Mouse (Mus musculus): ENCODE data around the gene Megf11. TPM values are rescaled to one million over a fixed set of nuclear protein-coding genes. Genes with fewer than 3 reads are reported as not detected.

The Megf11 gene
- polyA plus RNA-seq, 1 experiment from 2014 or later = 1.3 TPM

DNA sequence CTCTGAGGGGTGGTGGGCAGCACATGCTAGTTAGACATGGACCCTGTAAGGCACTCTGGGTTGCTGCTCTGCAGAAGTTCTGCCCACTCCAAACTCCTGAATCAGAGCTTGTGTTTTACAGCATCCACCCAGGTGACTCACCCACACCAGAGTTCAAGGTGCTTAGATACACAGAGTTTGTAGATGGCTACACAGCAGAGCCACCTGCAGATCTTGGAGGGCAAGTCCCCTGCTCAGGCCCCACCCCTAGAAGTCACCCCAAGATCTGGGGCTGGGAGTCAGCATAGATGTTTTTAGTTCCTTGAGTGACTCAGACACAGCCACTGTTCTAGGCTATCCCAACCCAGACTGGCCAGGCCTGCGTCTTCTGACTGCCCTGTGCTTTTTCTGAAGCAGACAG lies 217.5 kb downstream of the Megf11 start:
- no peaks in the 10 kb centered on the region for H3K27me3 ChIP-seq
- no peak for TF ChIP-seq CTCF (IDR thresholded peaks at IDR 0.05)
- in situ Hi-C loops (cut with MboI; ENCODE audit: low pct_unique_long_range_greater_than_20kb) = no loop called here
- POLR2A ChIA-PET = no interaction called here
- ATAC-seq (no peak), DNase-seq (ENCODE audit: low read depth, low spot score) (no peak)
- CTCF ChIA-PET = interaction anchor here (1.4 kb wide), 1 partner anchor 11 kb away, joined by 4 read pairs; no protein-coding TSS in a partner anchor

DNA sequence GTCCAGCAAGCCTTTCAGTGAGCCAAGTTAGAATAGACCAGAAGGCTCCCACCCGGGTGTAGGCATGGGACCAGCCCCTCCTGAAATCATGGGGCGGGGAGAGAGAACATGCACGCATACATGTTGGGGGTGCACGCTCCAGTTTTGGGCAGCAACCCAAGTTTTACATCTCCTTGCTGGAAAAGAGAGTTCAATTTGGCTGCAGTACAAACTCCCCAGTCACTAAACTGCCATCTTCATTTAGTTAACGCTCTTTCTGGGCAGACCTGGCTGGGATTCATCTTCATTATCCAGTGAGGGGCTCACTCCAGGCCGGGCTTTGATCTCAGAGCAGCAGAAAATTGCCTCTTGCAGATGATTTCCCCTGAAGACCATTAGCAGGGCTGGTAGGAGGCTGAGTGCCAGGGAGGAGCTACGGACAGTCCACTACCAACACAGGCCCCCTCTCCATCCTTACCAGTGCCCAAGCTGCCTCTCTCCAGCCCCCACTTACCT lies 218.8 kb downstream of the Megf11 start:
- H3K27me3 ChIP-seq = no peaks in the 10 kb centered on the region
- in situ Hi-C loops (cut with MboI; ENCODE audit: low pct_unique_long_range_greater_than_20kb) = no loop called here
- TF ChIP-seq CTCF (IDR thresholded peaks at IDR 0.05) = no peak
- DNase-seq (ENCODE audit: low read depth, low spot score) (no peak), ATAC-seq (no peak)
- ChIA-PET CTCF (no interaction called here), POLR2A (interaction anchor here (1.6 kb wide), 1 partner anchor 40 kb away, joined by 3 read pairs; no protein-coding TSS in a partner anchor)

DNA sequence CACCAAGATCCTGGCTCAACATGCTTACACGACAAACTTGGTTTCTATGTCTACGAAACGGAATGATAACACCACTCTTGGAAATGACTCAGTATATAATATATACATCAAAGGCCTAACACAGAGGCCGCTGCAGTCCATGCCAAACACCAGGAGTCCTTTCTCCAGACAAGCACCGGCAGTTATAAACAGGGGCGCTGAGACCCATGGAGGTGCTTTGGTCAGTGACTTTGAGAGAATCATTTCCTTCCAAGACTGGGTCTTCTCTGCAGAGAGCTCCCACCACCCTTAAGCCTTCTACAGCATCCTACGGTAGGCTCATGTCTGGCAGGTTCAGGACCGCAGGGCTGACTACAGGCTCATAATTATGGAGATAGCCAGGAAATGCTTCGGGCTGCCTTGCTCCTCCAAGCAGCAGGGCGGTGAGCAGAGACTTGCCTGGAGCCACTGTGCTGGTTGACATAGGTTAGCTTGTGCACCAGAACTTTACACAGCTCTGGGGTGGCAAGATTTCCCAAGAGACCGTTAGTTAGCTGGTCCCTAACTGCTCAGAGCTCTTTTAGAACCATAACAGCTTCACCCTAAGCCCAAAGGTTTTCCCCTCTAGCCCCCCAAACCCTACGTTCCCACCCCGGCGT lies 219.8 kb downstream of the Megf11 start:
- CTCF ChIA-PET = no interaction called here

DNA sequence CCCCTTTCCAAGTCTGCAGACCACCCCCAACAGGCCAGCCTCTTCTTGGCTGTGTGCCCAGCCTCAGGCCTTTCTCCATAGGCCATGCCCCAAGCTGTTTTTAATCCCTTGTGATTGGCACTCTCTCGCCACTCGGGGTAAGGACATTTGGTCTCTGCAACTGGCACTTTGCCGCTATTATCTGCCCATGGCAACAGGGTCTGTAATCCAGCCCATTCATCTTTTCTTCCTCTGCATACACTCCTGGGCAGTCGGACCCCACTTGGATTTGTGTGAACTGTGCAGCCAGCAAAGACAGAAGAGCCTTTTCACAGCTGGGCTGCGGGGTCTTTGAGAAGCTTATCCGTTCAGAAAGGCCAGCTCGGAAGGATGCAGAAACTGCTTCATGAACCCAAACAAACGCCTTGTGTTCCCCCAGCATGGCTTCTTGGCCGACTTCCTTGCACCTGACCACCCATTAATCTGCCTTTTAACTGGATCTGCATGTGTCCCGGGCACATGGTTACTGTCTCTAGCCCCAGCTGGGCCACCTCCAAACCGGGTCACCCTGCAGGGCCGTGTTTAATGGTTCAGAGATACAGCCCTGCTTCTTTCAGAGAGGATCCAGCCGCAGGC lies 220.4 kb downstream of the Megf11 start:
- in situ Hi-C loops (cut with MboI; ENCODE audit: low pct_unique_long_range_greater_than_20kb) = no loop called here
- ATAC-seq (no peak), DNase-seq (ENCODE audit: low read depth, low spot score) (no peak)
- no peaks in the 10 kb centered on the region for H3K27me3 ChIP-seq
- TF ChIP-seq CTCF (IDR thresholded peaks at IDR 0.05) = no peak
- ChIA-PET POLR2A (no interaction called here), CTCF (interaction anchor here (1.5 kb wide), 1 partner anchor 14 kb away, joined by 4 read pairs; no protein-coding TSS in a partner anchor)

More for the DNA sequence above, 219.8 kb downstream of the Megf11 start:
- TF ChIP-seq CTCF (IDR thresholded peaks at IDR 0.05) = no peak
- in situ Hi-C loops (cut with MboI; ENCODE audit: low pct_unique_long_range_greater_than_20kb) = no loop called here
- no peaks in the 10 kb centered on the region for H3K27me3 ChIP-seq
- no peak for ATAC-seq
- POLR2A ChIA-PET = interaction anchor here (1.6 kb wide), 1 partner anchor 39 kb away, joined by 3 read pairs; no protein-coding TSS in a partner anchor
- DNase-seq (ENCODE audit: low read depth, low spot score) = no peak

DNA sequence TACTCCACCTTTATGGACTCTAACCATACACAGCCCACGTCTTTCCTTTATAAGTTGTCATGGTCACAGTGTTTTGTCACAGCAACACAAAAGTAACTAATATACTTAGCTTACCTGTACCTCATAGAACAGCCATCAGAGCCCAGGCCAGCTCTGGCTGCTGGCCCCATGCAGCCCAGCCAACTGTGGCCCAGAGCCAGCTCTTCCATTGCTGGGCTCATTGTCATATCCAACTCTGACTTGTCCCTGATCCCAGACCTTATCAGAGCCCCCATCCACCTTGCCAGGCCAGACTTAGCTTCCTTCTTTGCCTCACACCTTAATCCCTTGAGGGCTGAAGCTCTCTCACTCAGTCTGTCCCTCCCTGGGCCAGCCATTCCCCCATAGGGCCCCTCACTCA lies 221.6 kb downstream of the Megf11 start:
- CTCF ChIA-PET = interaction anchor here (1.5 kb wide), 1 partner anchor 15 kb away, joined by 4 read pairs; no protein-coding TSS in a partner anchor
- no peak for TF ChIP-seq CTCF (IDR thresholded peaks at IDR 0.05)
- in situ Hi-C loops (cut with MboI; ENCODE audit: low pct_unique_long_range_greater_than_20kb) = no loop called here
- POLR2A ChIA-PET = no interaction called here
- no peaks in the 10 kb centered on the region for H3K27me3 ChIP-seq
- ATAC-seq (no peak), DNase-seq (ENCODE audit: low read depth, low spot score) (no peak)

DNA sequence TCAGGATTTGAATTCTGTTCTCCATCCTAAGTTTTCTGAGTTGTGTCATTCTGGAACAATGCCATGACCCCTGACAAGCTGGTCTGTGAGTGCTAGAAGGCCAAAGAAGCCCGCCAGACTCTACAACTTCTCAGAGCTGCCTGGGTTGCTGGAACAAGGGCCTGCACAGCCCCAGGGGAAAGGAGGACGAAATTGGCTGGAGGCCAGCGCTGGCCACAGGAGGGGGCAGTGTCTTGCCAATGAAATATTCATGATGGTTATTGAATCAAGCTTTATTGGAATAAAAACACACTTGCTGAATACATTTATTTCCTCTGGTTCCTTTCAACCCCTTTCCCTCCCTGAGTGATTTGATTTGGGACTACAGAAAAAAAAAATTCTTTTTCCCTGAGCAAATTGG lies 224.1 kb downstream of the Megf11 start:
- ATAC-seq (no peak), DNase-seq (ENCODE audit: low read depth, low spot score) (no peak)
- H3K27me3 ChIP-seq = no peaks in the 10 kb centered on the region
- POLR2A ChIA-PET = no interaction called here
- in situ Hi-C loops (cut with MboI; ENCODE audit: low pct_unique_long_range_greater_than_20kb) = no loop called here
- no peak for TF ChIP-seq CTCF (IDR thresholded peaks at IDR 0.05)
- CTCF ChIA-PET = no interaction called here

DNA sequence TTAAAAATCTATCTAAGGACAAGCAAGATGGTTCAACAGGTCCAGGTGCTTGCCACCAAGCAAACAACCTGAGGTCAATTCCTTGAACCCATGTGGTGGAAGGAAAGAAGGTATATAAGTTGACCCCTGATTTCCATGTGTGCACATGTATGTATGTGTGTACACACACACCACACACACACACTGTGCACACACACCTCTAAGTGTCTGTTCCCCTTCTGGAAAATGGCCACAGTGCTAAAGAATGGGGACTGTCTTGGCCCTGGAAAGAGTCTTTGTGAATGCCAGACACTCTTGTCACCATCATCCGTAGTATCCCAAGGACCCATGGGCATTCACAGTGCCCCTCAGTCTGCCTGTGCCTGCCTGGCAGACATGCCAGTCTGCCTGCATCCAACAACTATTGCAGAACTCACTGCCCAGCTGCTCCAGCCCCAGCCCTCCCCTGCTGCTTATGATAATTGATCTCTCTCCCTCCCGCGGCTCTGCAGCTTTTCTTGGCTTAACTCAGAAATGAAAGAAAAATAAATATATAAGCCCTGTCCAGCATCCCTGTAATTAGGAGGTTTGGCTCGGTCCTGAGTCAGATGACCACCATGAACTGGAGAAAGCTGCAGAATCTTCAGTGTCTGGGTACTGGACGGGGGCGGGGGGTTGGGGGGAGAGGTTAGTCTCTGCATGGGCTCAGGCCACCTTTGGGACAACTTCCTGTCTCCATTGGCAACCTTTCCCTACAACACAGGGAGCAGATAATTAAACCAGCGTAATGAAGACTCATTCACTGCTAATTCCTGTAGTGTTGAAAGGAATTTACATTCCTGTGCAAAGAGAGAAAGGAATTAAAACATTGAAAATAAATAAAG lies 226.9 kb downstream of the Megf11 start:
- H3K27me3 ChIP-seq = no peaks in the 10 kb centered on the region
- no peak for TF ChIP-seq CTCF (IDR thresholded peaks at IDR 0.05)
- in situ Hi-C loops (cut with MboI; ENCODE audit: low pct_unique_long_range_greater_than_20kb) = loop anchor here (10.0 kb wide), 2 partner anchors 88 to 408 kb away; no protein-coding TSS in a partner anchor
- peak; percentile 81 for DNase-seq (ENCODE audit: low read depth, low spot score)
- ATAC-seq = peak; percentile 66
- POLR2A ChIA-PET = no interaction called here
- CTCF ChIA-PET = interaction anchor here (1.3 kb wide), 1 partner anchor 38 kb away, joined by 3 read pairs; no protein-coding TSS in a partner anchor

DNA sequence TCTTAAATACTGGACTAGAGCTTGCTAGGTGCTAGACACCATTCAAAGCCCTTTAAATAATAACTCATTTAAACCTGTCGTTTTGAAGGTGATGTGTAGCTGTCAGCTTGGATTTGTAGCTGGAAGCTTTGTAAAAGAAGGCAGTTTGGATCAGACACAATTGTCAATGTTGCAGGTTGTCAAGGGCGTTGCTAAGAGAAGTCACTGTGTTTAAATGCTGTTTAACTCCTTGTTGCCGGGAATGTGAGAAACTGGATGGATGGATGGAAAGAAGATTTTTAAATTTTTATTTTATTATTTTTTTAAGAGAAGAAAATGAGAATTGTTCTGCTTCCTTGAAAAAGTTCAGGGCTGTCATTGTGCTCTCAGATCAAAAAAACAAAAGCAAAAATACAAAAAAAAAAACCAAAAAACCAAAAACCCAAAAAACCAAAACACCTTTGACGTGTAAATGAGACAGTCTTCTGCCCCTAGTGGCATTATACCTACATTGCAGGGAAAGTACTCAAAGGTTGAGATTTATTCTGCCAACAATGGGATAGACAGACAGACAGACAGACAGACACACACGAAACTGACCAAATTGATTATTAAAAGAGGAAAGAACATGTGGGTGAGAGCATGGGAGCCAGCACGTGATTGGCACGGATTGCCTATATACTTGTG lies 227.7 kb downstream of the Megf11 start:
- H3K27me3 ChIP-seq = no peaks in the 10 kb centered on the region
- TF ChIP-seq CTCF (IDR thresholded peaks at IDR 0.05) = no peak
- in situ Hi-C loops (cut with MboI; ENCODE audit: low pct_unique_long_range_greater_than_20kb) = loop anchor here (10.0 kb wide), 2 partner anchors 88 to 408 kb away; no protein-coding TSS in a partner anchor
- ATAC-seq (no peak), DNase-seq (ENCODE audit: low read depth, low spot score) (no peak)
- POLR2A ChIA-PET = interaction anchor here (0.6 kb wide), 1 partner anchor 9 kb away, joined by 3 read pairs; no protein-coding TSS in a partner anchor
- CTCF ChIA-PET = interaction anchor here (1.3 kb wide), 1 partner anchor 39 kb away, joined by 3 read pairs; no protein-coding TSS in a partner anchor

DNA sequence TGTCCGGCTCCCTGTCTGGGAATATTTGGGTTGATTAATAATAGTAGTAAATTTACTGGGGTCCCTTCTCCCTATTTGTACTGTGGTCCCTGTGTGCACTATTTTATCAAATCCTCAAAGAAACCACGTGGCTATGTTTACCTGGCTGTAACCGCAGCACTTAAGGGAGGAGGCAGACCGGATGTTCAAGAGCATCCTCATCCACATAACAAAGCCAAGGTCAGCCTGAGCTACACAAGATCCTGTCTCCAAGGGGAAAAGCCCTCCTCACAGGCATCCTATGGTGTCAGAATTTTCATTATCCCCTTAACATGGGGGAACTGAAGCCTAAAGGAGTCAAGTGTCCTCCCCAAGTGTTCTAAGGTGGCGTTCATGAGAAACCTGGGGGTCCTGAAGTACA lies 232.0 kb downstream of the Megf11 start:
- no peak for TF ChIP-seq CTCF (IDR thresholded peaks at IDR 0.05)
- in situ Hi-C loops (cut with MboI; ENCODE audit: low pct_unique_long_range_greater_than_20kb) = loop anchor here (10.0 kb wide), 2 partner anchors 93 to 413 kb away; no protein-coding TSS in a partner anchor
- ATAC-seq (no peak), DNase-seq (ENCODE audit: low read depth, low spot score) (no peak)
- ChIA-PET POLR2A (no interaction called here), CTCF (no interaction called here)
- no peaks in the 10 kb centered on the region for H3K27me3 ChIP-seq

DNA sequence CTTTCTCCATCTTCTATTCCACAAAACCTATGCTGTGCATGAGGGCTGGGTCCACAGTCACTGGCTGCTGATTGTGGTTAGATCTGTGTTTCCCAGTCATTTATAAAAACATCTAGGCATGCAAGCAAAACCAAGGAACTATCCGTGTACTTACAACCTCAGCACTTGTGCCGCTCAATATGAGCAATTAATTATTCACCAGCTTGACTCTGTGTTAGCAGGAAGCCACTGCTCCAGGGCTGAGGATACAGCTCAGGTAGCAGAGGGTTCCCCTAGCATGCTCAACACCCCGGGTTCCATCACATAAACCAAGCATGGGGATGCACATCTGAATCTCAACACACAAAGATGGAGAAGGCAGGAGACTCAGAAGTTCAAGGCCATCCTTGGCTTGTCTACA lies 233.0 kb downstream of the Megf11 start:
- ChIA-PET POLR2A (interaction anchor here (0.6 kb wide), 1 partner anchor 15 kb away, joined by 5 read pairs; no protein-coding TSS in a partner anchor), CTCF (no interaction called here)
- DNase-seq (ENCODE audit: low read depth, low spot score) (no peak), ATAC-seq (no peak)
- TF ChIP-seq CTCF (IDR thresholded peaks at IDR 0.05) = no peak
- in situ Hi-C loops (cut with MboI; ENCODE audit: low pct_unique_long_range_greater_than_20kb) = loop anchor here (10.0 kb wide), 2 partner anchors 94 to 414 kb away; no protein-coding TSS in a partner anchor
- no peaks in the 10 kb centered on the region for H3K27me3 ChIP-seq

All from Patski (cell line).